Mouse (Mus musculus) layer of hippocampus, adult 9-11 months (tissue): ENCODE measurements around the gene Tsen54.
A peak's percentile ranks its signal among the peaks of the same experiment; 100 is the strongest.

Experiments
- DNase-seq: peaks from one replicate; pipeline ENCODE4 v3.0.0; 2022

Gene Tsen54

DNA sequence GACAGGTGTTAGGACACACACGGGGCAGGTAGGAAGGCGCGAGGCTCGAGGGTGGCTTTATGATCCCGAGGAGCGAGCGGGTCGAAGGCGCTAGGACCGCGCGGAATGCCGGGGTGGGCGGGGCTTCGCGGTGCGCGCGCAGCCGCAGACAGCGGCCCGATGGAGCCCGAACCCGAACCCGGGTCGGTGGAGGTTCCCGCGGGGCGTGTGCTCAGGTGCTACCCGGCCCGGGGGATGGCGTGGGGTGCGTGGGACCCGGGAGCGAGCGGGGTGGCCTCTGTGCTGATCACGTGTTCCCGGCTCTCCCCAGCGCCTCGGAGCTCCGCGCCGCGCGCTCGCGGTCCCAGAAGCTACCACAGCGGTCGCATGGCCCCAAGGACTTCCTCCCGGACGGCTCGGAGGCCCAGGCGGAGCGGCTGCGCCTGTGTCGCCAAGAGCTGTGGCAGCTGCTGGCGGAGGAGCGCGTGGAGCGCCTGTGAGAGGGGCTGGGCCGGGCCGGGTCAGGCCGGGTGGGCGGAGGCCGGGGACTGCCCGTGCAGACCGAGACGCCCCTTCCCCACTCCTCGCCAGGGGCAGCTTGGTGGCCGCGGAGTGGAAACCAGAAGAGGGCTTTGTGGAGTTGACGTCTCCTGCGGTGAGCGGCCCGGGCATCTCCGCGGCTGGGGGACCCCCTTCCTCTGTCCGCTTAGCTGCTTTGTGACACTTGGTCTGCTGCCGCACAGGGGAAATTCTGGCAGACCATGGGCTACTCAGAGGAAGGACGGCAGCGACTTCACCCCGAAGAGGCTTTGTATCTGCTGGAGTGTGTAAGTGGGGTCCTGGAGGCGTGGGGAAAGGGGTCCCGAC is at the start of gene Tsen54:
TSS of gene Tsen54 (plus strand) at position 120 of the 846 bp plus-strand sequence.
- DNase-seq: peak; percentile 59

GRCm38 (mm10) chr11:115765103-115765606 is 49.4 kb upstream of the Tsen54 start, which contains the start of gene Tmem94:
Gene Tmem94, plus strand, starts transcription at chr11:115765433.
- DNase-seq: peak; percentile 96

DNA sequence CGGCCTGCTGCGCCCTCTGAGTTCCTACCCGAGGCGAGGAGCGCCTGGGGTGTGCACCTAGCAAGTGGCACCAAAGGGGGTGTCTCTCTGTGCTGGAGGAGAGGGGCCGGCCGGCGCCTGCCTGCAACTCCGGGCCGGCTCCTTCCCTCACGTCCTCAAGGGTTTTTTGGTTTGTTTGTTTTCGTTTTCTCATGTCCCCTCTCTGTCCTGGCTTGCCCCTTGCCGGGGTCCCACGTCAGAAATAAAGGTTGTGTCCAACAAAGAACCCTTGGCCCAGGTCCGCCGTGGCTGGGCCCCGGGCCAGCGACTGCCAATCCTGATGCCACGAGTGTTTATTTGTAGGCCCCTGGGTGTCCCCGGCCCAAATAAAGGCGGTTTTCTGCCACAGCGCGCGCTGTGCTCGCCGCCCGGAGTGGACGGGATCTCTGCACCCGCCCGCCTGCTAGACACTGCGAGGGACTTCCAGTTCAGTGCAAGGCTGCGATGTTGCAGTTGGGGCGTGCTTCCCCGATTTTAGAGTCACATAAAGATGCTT is 48.9 kb upstream of the Tsen54 start:
- peak; percentile 29 for DNase-seq

DNA sequence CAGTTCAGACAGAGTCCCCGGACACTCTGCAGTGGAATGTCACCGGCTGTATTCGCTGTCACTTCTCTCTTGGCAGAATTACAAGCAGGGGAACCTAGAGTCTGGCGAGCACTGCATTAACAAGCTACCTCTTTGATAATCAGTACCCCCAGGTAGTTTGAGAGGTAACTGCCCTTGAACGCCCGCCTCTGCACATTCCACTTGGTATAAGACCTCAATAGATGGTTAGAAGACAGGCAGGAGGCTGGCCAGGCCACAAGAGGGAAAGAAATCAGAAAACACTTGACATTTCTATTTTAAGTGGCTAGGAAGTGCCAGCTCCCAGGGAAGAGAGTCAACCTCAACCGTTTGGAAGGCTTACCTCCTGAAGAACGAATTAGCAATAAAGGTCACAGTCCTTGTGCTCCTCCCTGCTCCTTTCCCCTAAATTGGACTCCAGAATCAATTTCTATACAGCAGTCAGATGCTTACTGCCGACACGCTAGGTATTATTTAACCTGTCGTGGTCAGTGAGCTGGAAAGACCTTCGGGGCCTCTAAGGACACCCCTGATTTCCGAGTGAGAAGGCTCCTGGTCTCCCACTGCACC is 48.1 kb upstream of the Tsen54 start:
- no peak for DNase-seq

DNA sequence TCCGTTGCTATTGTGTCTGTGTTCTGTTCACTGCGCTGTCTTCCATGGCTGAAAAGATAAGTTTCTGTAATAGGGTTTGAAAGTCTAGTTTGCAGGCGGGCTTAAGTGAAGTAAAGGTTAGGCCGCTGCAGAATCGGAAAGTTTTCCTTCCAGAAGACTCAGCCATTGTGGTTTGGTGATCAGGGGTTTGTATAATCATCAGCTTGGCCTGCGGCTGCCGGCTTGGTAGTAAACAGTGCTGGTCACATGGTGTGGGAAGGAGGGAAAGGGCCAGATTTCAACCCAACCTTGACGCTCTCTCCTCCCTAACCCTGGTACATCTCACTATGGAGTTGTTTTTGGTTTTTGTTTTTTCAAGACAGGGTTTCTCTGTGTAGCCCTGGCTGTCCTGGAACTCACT is 47.5 kb upstream of the Tsen54 start:
- DNase-seq: no peak

DNA sequence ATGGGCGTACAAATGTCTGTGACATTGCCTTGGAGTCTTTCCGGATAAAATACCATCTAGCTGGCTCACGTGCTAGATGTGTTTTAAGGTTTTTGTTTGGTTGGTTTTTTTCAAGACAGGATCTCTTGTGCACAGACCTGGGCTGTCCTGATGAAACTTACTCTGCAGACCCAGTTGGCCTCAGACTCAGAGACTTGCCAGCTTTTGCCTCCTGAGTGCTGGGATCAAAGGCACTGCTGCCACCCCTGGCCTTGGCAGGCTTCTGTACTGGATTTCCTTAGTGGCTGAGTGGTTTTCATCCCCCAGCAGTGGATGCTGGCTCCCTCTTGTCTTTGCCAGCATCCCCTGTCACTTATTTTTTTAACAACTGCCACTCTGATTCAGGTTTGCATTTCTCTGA is 45.6 kb upstream of the Tsen54 start:
- DNase-seq: no peak

DNA sequence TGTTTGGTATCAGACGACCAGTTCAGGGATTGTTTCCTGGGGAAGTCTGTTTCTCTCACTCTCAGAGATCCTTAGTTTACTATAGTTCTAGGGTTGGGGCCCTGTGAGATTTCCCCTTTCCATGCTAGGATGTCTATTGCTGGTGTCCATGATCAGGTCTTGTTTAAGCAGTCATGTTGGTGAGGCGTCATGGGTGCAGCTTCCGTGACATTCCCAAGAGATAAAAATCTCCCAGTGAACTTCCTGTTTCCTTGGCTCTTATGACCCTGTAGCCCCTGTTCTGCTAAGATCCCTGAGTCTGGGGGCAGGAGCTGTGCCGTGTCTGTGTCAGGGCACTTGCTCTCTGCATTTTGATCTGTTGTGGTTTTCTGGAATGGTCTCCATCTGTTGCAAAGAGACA is 39.9 kb upstream of the Tsen54 start:
- DNase-seq: no peak

GRCm38 (mm10) chr11:115775821-115776665 is 38.5 kb upstream of the Tsen54 start:
- DNase-seq: no peak

- DNase-seq: no peak
These were observed 37.6 kb upstream of the Tsen54 start for GRCm38 (mm10) chr11:115776954-115777353.

DNA sequence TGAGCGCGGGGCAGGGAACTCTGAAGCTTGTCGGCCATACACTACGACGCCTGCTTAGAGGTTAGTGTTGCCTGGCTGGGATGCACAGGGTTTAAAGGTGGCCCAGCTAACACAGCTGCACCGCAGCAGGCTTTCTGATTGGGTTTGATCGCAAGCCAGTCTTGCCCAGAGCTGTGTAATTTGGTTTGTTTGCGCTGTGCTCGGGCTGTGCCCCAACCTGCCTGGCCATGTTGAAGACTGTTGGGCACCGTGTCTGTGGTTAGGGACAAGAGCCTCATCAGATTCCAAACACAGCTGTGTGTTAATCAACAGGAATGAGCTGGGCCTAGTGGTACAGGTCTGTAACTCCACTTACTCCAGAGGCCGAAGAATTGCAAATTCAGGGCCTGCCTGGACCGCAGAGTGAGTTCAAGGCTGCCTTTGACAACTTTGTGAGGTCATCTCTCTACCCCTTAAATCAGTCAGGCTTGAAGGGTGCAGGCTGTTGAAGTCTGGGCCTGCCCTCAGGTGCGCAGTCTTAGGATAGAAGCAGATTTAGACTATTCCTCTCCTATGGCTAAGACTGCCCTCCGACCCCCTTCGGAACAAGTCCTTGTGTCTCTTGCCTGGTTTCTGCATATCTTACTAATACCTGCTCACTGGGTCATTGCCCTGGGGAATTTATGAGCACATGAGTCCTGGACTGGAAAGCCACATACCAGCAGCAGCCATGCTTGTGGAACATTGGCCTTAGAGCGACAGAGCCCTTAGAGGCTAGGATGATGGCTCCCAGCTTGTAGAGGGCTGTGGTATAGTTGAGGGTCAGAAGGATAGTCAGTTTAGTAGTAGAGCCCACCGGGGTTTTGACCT is 36.8 kb upstream of the Tsen54 start:
- no peak for DNase-seq

- DNase-seq: peak; percentile 61
These were observed 35.4 kb upstream of the Tsen54 start for GRCm38 (mm10) chr11:115779038-115779571.

- DNase-seq: peak; percentile 54
These were observed 34.1 kb upstream of the Tsen54 start for GRCm38 (mm10) chr11:115780141-115781070.

DNA sequence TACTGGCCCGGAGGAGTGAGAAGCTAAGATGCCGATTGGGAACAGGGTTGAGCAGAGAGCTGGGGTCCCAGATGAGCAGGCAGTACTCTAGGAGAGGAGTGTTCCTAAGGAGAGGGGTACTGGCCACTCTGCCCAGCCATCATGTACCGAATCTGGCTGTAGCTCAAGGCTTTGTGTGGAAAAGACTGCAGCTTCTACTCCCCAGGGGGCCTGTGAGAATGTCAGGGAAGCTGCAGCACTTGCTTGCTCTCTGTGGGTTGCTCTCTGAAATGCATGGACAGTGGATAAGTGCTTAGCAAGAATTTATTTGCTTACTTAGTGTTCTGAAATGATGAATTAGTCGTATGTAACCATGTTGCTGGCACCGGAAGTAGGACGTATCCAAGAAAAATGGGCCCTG is 28.1 kb upstream of the Tsen54 start:
- DNase-seq: no peak

GRCm38 (mm10) chr11:115789787-115790186 is 24.7 kb upstream of the Tsen54 start:
- DNase-seq: no peak

DNA sequence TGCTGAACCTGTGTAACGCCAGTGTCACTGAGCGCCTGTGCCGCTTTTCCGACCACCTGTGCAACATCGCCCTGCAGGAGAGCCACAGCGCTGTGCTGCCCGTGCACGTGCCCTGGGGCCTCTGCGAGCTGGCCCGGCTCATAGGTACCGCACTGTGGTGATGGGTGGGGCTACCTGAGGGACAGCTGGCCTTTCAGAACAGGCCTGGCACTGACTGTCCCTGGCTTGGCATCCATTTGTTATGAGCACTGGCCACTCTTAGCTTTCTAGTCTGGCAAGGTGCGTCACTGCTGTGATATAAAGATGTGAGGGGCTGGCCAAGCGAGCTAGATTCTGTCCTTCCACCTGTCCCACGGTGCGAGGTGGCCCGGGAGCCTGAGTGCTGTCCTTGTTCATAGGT is 22.6 kb upstream of the Tsen54 start:
- no peak for DNase-seq

GRCm38 (mm10) chr11:115792353-115792752 is 22.2 kb upstream of the Tsen54 start:
- no peak for DNase-seq

DNA sequence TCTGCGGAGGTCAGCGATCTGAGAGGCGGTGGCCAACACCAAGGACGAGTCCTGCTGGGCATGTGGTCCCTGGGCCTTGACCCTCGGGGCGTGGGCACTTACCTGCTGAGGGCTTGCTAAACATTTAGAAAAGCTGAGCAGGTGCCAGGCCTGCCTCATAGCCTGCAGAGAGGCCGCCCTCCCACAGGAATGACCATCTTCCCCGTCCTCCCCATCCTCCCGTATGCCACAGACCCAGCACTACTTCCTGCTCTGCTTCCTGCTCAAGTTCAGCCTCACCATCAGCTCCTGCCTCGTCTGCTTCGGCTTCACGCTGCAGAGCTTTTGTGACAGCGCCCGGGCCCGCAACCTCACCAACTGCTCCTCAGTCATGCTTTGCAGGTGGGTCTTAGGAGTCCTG is 17.6 kb upstream of the Tsen54 start:
- no peak for DNase-seq

DNA sequence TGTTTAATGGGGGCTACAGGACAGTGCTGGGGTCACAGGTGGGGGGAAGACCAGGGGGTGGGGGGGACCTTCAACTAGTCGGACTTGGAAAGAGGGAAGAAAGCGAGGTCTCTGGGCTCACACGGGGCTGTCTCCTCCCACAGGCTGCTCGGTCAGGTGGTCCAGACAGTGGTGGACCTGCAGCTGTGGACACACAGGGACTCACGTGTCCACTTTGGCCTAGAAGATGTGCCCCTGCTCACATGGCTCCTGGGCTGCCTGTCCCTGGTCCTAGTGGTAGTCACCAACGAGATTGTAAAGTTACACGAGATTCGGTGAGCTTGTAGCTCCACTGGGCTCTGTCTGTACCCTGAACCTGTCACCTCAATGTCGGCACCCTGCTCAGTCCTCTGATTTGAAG is 16.9 kb upstream of the Tsen54 start:
- no peak for DNase-seq

- no peak for DNase-seq
These were observed 13.5 kb upstream of the Tsen54 start for GRCm38 (mm10) chr11:115800981-115801380.

- DNase-seq: no peak
These were observed 11.3 kb upstream of the Tsen54 start for GRCm38 (mm10) chr11:115803072-115803709.
